ENCODE assay signal across 20 mouse cellular contexts in the genomic region with DNA sequence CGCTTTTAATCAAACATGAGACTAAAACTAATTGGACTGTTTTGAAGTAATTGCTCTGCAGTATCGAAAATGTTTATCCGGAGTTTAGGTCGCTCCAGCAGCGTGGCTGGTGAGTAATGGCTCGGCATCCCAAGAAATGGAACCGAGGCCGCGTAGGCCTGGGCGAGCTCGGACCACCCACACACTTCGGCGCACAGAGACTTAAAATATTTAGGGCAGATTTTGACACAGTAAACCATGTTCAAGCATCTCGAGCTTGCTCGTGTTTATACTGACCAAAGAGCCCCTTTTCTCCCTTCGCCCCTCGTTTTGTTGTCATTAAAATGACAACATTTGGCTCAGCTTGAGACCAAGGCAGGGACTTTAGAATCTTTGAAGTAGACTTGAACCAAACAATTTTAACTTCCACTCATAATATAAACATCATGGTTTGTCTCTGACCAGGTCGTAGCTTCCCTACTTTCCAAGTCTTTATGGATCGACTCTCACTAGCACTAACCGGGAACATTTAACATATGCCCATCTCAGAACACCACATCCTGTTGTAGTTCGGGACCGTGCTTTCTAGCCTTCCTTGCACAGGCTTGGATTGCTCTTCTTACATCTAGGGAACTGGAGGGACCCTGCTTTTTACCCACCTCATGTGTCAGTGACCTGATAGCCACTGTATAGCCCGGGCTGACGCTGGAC.
DNase-seq lines count a peak whose midpoint lies in the region; ATAC-seq and TF ChIP-seq lines count a peak whose summit lies in the region.
"Had no signal": no experiment of that assay in that cellular context is flagged by ENCODE, and none has a peak within 500 bp of the region (broad histone marks: within the 10 kb centered on the region; RNA-seq: fewer than 3 reads in every experiment).

No protein-coding gene starts in this region.

- H3K4me2 ChIP-seq in stomach, postnatal 0 days (replicated peaks; ENCODE audit: low read depth), result 0 out of 2 replicates have a peak overlapping the region, but pooled peaks have one; percentile 15
- no peak overlapping the region for H3K4me2 ChIP-seq in forebrain, embryonic 14.5 days (ENCODE audit: low read length)
- H3K4me2 ChIP-seq: embryonic facial prominence, embryonic 12.5 days; liver, embryonic 13.5 days; midbrain, embryonic 12.5 days had no signal

- no peak for TF ChIP-seq POLR2A in kidney, adult 2 months (IDR thresholded peaks at IDR 0.05; ENCODE audit: low read depth, low read length)

- H3K9ac ChIP-seq in stomach, postnatal 0 days (ENCODE audit: low read length), result no peak overlapping the region
- no peak overlapping the region for H3K9ac ChIP-seq in forebrain, embryonic 14.5 days (ENCODE audit: low read length)
- H3K9ac ChIP-seq: embryonic facial prominence, embryonic 12.5 days; liver, embryonic 13.5 days; midbrain, embryonic 12.5 days had no signal

- no peaks in the 10 kb centered on the region for H3K9me3 ChIP-seq in limb, embryonic 10.5 days (replicated peaks)
- no peaks in the 10 kb centered on the region for H3K9me3 ChIP-seq in stomach, postnatal 0 days (ENCODE audit: control insufficient read depth, low read length)
- H3K9me3 ChIP-seq in forebrain, embryonic 14.5 days (replicated peaks; ENCODE audit: control insufficient read depth, low read length), result no peaks in the 10 kb centered on the region
- H3K9me3 ChIP-seq: embryonic facial prominence, embryonic 12.5 days; liver, embryonic 13.5 days; midbrain, embryonic 12.5 days had no signal

- peak; percentile 71; the same call in 1 of the 2 replicates for ATAC-seq in stomach, postnatal 0 days (ENCODE audit: low FRiP score, low TSS enrichment)
- ATAC-seq in forebrain, embryonic 14.5 days, result no peak
- ATAC-seq: forebrain, embryonic 16.5 days; hindbrain, embryonic 16.5 days had no signal

- H3K36me3 ChIP-seq in kidney, adult 2 months (ENCODE audit: control insufficient read depth, insufficient read depth, low read length), result no peaks in the 10 kb centered on the region
- H3K36me3 ChIP-seq in limb, embryonic 10.5 days, result no peaks in the 10 kb centered on the region
- no peaks in the 10 kb centered on the region for H3K36me3 ChIP-seq in stomach, postnatal 0 days (ENCODE audit: control insufficient read depth, insufficient read depth, low read length)
- H3K36me3 ChIP-seq in forebrain, embryonic 14.5 days (ENCODE audit: control insufficient read depth, insufficient read depth, low read length), result no peaks in the 10 kb centered on the region
- H3K36me3 ChIP-seq: embryonic facial prominence, embryonic 12.5 days; liver, embryonic 13.5 days; midbrain, embryonic 12.5 days had no signal

- TF ChIP-seq EP300 in stomach, postnatal 0 days (optimal IDR thresholded peaks at IDR 0.05), result no peak

- H3K4me1 ChIP-seq in kidney, adult 2 months (ENCODE audit: control insufficient read depth, insufficient read depth, low read length), result no peaks in the 10 kb centered on the region
- no peaks in the 10 kb centered on the region for H3K4me1 ChIP-seq in limb, embryonic 10.5 days
- no peaks in the 10 kb centered on the region for H3K4me1 ChIP-seq in stomach, postnatal 0 days (replicated peaks; ENCODE audit: control insufficient read depth, insufficient read depth)
- no peaks in the 10 kb centered on the region for H3K4me1 ChIP-seq in forebrain, embryonic 14.5 days (ENCODE audit: control insufficient read depth, insufficient read depth, low read length)
- H3K4me1 ChIP-seq: embryonic facial prominence, embryonic 12.5 days; midbrain, embryonic 12.5 days had no signal

- DNase-seq in kidney, postnatal 10 days, result peak; percentile 45
- no peak for DNase-seq in kidney, adult 2 months
- DNase-seq in lung, postnatal 10 days, result peak; percentile 62
- DNase-seq in lung, postnatal 25 days (ENCODE audit: low spot score), result no peak
- DNase-seq in limb, embryonic 10.5 days (ENCODE audit: low spot score), result peak; percentile 20
- no peak for DNase-seq in stomach, postnatal 0 days (ENCODE audit: low spot score)
- no peak for DNase-seq in forebrain, embryonic 14.5 days (ENCODE audit: low spot score)
- DNase-seq: cerebellum, adult 9-11 months; gastrocnemius, postnatal 25 days; heart, adult 2 months; liver, embryonic 13.5 days; right cerebral cortex, postnatal 14 days; spleen, adult 18-20 months; thymus, postnatal 14 days had no signal

- TF ChIP-seq CTCF in kidney, adult 2 months (conservative IDR thresholded peaks at IDR 0.05; ENCODE audit: insufficient read depth, insufficient read length, low read depth, low read length), result no peak
- no peak for TF ChIP-seq CTCF in stomach, postnatal 0 days (IDR thresholded peaks at IDR 0.05; ENCODE audit: low read depth)

- no peak overlapping the region for H3K27ac ChIP-seq in kidney, adult 2 months (ENCODE audit: insufficient read depth, low read depth, low read length)
- peak overlapping the region; percentile 19; the same call in 1 of the 2 replicates for H3K27ac ChIP-seq in limb, embryonic 10.5 days
- H3K27ac ChIP-seq in stomach, postnatal 0 days (replicated peaks), result peak overlapping the region; percentile 56
- no peak overlapping the region for H3K27ac ChIP-seq in forebrain, embryonic 14.5 days (ENCODE audit: low read depth, low read length)
- H3K27ac ChIP-seq: embryonic facial prominence, embryonic 12.5 days; heart, adult 2 months; liver, embryonic 13.5 days; midbrain, embryonic 12.5 days had no signal

- H3K27me3 ChIP-seq in kidney, adult 2 months (replicated peaks; ENCODE audit: control insufficient read depth, insufficient read depth, low read length), result no peaks in the 10 kb centered on the region
- no peaks in the 10 kb centered on the region for H3K27me3 ChIP-seq in limb, embryonic 10.5 days (ENCODE audit: low read depth, poor library complexity, severe bottlenecking)
- no peaks in the 10 kb centered on the region for H3K27me3 ChIP-seq in stomach, postnatal 0 days (ENCODE audit: control insufficient read depth, insufficient read depth, low read length)
- H3K27me3 ChIP-seq in forebrain, embryonic 14.5 days (replicated peaks; ENCODE audit: control insufficient read depth, insufficient read depth, low read length), result no peaks in the 10 kb centered on the region
- H3K27me3 ChIP-seq: embryonic facial prominence, embryonic 12.5 days; midbrain, embryonic 12.5 days had no signal

- no peak overlapping the region for H3K4me3 ChIP-seq in kidney, adult 2 months (ENCODE audit: insufficient read depth, low read depth, low read length)
- H3K4me3 ChIP-seq in limb, embryonic 10.5 days, result no peak overlapping the region
- H3K4me3 ChIP-seq in stomach, postnatal 0 days (ENCODE audit: low read depth, low read length), result no peak overlapping the region
- no peak overlapping the region for H3K4me3 ChIP-seq in forebrain, embryonic 14.5 days (ENCODE audit: low read depth, low read length)
- H3K4me3 ChIP-seq: embryonic facial prominence, embryonic 12.5 days; erythroblast, embryonic 14.5 days; heart, adult 2 months; liver, embryonic 13.5 days; midbrain, embryonic 12.5 days; myocyte had no signal

- 75% methylated on average over 24 of the region's 24 CpGs for WGBS in kidney, adult 2 months
- 91% methylated on average over 24 of the region's 24 CpGs for WGBS in limb, embryonic 10.5 days
- WGBS in stomach, postnatal 0 days, result 53% methylated on average over 24 of the region's 24 CpGs
- WGBS in forebrain, embryonic 14.5 days, result 91% methylated on average over 24 of the region's 24 CpGs

Comparison
In these comparisons a context has a peak if more than half of its experiments do, and no peak if none do; other contexts are left out.
1. DNase-seq: peak in kidney, postnatal 10 days (single experiment), lung, postnatal 10 days (single experiment) and limb, embryonic 10.5 days (single experiment); none in kidney, adult 2 months (single experiment), lung, postnatal 25 days (single experiment), stomach, postnatal 0 days (single experiment) and forebrain, embryonic 14.5 days (single experiment).
2. H3K27ac ChIP-seq: peak in limb, embryonic 10.5 days (single experiment) and stomach, postnatal 0 days (single experiment); none in kidney, adult 2 months (single experiment) and forebrain, embryonic 14.5 days (single experiment).